Mouse (Mus musculus) yolk sac, embryonic 10.5 days (tissue): ENCODE results near the gene Snrnp70.

ENCODE experiments used
- DNase-seq: peaks from one replicate; pipeline ENCODE4 v3.0.0-alpha.2; 2017; ENCODE audit warnings: low spot score

Gene Snrnp70

GRCm38 (mm10) chr7:45395578-45396336, at the start of gene Snrnp70:
Gene Snrnp70, minus strand, starts transcription at chr7:45395742.
- DNase-seq, result peak; percentile 100

DNA sequence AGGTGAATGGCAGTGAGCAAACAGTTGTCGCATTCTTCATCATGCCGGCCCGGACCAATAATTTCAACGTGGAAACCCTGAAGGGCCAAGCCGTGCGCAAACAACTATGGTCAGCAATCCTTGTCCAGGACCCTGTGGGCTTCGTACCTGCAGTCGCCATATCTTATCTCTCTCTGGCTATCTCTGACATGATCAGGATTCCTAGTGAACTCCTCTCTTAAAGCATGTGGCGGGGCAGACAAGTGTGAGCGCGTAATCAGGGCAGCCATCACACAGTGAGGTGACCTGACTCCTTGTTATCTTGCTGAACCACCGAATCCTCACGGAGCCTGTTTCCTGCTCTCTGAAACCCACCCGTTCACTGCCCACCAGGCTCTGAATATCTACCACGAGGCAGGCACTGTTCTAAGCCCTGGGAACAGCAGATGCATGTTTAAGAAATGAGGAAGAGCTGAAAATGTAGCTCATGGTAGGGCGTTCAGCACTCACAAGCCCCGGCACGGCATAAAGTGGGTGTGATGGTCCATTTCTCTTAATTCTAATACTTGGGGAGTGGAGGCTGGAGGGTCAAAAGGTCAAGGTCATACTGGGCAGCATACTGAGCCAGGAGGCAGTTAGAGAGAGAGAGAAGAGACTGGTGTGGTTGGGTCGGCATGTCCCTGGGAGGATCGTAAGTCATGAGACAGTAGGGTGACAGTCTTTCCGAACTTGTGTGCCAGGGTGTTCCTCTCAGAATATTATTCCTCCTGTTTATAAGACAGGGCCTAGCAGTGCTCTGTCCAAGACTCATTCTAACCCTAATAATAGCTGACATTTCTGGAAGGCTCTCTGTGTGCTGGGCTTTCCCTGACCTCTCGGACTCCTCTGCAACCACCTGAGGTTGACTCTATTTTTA, 48.2 kb upstream of the Snrnp70 start:
- peak; percentile 56 for DNase-seq

GRCm38 (mm10) chr7:45437521-45438276, 42.2 kb upstream of the Snrnp70 start, which contains the start of gene Ruvbl2:
Gene Ruvbl2, minus strand, starts transcription at chr7:45438096.
- no peak for DNase-seq

DNA sequence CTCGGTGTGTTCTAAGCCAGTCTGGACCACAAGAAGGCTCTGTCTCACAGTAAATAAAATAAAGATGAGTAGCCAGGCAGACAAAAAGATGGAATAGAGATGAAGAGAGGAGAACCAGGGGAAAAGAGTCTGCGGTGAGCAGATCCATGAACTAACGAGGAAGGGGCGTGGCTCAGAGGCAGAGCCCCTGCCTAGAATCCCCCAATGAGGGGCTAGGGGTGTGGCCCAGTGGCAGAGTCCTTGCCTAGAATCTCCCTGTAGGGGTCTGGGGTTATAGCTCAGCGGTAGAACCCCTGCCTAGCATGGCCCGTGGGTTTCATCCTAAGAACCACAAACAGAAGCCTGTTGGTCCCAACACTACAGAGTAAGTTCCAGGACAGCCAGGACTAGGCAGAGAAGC, 41.5 kb upstream of the Snrnp70 start:
- DNase-seq, result no peak

- DNase-seq, result no peak
These were observed 40.9 kb upstream of the Snrnp70 start for GRCm38 (mm10) chr7:45436444-45436843.

DNA sequence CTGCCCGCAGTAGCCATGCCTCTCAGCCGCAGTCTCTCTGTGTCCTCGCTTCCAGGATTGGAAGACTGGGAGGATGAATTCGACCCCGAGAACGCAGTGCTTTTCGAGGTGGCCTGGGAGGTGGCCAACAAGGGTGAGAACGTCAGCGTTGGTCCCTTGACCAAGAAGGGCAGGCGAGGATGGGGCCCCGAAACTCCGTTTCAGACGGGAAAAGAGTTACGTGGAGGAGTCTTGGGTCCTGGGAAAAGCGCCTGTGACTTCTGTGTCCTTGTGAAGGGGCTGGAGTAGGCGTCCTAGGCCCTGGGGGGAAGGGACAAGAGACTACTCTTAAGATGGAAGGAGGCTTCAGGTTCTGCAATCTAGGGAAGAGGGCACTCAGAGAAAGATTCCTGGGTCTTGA, 39.5 kb upstream of the Snrnp70 start:
- no peak for DNase-seq

DNA sequence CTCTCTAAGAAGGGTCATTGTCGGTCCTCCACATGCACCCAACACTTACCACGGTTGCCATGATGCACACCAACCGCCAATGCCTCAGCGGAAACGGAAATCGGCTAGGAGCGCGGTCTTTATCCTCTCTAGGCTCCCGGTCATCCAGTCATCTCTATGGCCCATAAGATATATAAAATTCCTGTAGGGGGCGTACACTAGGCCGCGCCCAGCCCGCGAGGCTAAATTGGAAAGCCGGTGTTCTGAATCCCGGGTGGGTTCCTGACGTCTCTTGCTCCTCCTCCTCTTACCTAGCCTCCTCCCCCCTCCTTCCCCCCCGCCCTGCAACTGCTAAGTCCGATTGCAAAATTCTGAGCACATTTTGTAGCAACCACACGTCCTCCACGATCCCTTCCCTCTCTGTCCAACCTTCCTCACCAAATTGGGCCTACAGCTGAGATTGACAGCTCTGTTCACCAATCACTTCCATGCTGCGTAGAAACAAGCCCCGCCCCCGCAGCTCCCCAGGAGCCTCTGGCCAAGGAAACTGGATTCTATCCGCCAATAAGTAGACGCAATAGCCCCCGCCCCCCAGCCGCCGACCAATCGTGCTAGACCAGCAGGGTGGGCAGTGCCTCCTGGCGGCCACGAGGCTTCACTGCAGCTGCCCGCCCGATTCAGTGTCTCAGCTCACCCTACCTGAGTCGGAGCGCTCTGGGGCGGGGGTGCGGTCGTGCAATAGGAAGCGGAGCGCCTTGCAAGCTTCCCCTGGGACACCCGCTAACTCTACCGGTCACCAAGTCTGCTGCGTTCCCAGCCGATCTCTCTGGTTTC, 38.9 kb upstream of the Snrnp70 start, which contains the start of gene Gys1:
Gene Gys1, plus strand, starts transcription at position 642 of the 813 bp plus-strand sequence.
- DNase-seq, result peak; percentile 100

GRCm38 (mm10) chr7:45433835-45434202, 38.3 kb upstream of the Snrnp70 start:
- no peak for DNase-seq

GRCm38 (mm10) chr7:45426556-45426955, 31.0 kb upstream of the Snrnp70 start:
- DNase-seq, result no peak

GRCm38 (mm10) chr7:45421194-45421593, 25.7 kb upstream of the Snrnp70 start:
- DNase-seq, result no peak

DNA sequence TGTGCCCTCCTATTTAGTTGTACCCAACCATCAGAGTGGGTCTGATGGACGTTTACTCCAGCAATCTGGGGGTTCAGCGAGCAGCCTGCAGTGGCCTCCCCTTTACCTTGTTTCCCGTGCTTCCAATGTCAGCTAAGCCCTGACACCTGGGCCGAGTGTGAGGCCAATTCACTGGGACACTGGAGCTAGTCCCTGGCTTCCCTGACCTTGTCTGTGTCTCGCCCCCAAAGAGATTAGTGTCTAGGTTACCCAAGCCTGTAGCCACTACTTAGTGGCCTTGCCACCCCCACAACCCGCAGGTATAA, 25.0 kb upstream of the Snrnp70 start, which contains the start of gene Lhb:
Gene Lhb, plus strand, starts transcription at position 206 of the 305 bp plus-strand sequence.
- DNase-seq, result no peak

- DNase-seq, result no peak
These were observed 24.5 kb upstream of the Snrnp70 start for GRCm38 (mm10) chr7:45419859-45420614.

DNA sequence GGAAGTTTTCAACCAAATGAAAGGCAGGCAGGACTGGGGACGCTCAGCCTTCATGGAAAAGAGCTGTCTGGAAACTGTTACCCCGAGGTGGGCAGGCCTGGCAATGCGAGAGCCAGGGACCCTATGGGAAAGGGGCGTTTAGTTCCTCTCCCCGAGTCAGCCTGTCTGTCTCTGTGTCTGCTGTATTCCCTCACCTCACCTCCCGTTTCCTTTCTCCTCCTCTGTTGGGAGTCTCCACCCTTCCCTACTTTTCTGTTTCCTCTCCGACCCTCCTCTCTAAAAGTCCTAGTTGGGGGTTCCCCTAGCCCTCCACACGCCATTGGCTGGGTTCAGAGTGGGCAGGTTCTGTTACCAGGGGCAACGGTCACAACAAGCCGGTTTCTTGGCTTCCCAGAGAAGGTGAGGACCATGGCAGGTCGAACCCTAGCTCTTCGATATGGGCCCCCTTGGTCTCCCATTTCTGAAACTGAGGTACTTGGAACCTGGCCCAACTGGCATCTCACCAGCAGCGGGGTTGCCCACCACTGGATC, 22.5 kb upstream of the Snrnp70 start:
- DNase-seq, result no peak

DNA sequence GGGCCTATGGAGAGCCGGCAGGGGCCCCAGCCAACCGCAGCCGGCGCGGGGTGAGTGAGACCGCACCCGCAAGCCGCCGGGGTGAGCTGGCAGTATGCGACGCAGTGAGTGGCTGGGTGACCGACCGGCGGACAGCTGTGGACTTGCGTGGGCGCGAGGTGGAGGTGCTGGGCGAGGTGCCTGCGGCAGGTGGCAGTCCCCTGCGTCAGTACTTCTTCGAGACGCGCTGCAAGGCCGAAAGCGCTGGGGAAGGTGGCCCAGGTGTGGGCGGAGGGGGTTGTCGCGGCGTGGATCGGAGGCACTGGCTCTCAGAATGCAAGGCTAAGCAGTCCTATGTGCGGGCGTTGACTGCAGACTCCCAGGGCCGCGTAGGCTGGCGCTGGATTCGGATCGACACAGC, 20.1 kb upstream of the Snrnp70 start:
- no peak for DNase-seq

DNA sequence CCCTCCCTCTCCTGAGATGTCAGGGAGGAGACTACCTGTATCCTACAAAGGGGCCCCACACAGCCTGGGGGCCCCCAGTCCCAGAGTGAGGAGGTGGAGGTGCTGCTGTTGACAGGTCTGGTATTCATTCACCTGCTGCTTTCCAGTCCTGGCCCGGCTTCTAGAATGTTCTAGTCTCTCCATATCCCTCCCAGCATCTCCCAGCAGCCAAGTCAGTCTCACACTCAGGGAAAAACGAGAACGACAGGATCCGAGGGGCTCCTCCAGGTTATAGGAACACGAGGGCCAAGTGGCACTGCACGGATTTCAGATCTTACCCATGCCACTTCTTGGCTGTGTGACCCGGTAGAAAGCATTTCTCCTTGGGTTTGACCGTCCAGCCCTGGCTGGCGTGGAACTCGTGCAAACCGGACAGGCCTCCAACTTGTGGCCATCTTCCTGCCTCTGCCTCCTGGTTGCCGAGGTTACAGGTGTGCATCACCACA, 19.2 kb upstream of the Snrnp70 start:
- DNase-seq, result no peak

- no peak for DNase-seq
These were observed 18.6 kb upstream of the Snrnp70 start for GRCm38 (mm10) chr7:45413864-45414739.

DNA sequence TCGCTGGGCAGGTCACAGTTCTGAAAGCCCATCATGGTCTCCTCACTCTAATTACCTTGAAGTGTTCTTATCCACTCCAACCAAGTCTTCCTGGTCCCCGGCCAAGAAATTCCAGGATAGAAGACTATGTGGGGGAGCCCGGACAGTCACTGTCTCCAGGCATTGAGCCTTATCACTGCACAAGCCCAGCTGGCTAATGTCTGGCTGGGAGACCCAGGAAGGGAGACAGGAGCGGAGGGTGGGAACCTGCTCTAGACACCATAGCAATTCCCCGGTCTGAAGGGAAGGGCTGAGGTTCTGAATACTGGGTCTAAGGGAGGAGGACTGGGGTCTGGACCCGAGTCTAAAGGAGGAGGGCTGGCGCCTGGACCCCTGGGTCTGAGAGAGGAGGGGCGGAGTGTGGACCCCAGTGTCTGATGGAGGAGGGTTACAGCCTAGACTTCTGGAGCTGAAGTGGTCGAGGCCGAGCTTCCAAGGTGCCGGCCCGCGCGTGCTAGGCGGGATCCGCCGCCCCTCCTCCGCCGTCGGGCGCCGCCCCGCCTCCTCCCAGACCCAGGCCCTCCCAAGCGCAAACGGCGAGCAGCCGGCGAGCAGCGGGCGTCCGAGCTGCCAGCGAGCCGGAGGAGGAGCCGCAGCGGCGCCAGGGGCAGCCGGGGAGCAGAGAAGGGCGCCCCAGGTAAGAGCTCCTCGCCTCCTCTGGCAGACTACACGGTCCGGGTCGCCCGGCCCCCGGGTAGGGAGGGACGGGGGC, 17.7 kb upstream of the Snrnp70 start, which contains the start of gene Ntf5:
Gene Ntf5, plus strand, starts transcription at position 583 of the 751 bp plus-strand sequence.
- peak; percentile 60 for DNase-seq

GRCm38 (mm10) chr7:45412421-45412820, 16.9 kb upstream of the Snrnp70 start:
- DNase-seq, result no peak
